Mouse (Mus musculus): ENCODE measurements around the gene Nck1.

The Nck1 gene

GRCm38 (mm10) chr9:100534686-100535085 lies 11.2 kb downstream of the Nck1 start:
- DNase-seq = no peak

- no peak for DNase-seq
Measured at GRCm38 (mm10) chr9:100532847-100533505, 13.0 kb downstream of the Nck1 start.

GRCm38 (mm10) chr9:100531296-100531695 lies 14.6 kb downstream of the Nck1 start:
- no peak for DNase-seq

- no peak for DNase-seq
Measured at GRCm38 (mm10) chr9:100525225-100525624, 20.7 kb downstream of the Nck1 start.

GRCm38 (mm10) chr9:100522029-100522428 lies 23.9 kb downstream of the Nck1 start:
- DNase-seq = no peak

GRCm38 (mm10) chr9:100520586-100520985 lies 25.3 kb downstream of the Nck1 start:
- DNase-seq = no peak

- no peak for DNase-seq
Measured at GRCm38 (mm10) chr9:100520012-100520411, 25.9 kb downstream of the Nck1 start.

GRCm38 (mm10) chr9:100507581-100507980 lies 38.4 kb downstream of the Nck1 start:
- no peak for DNase-seq

GRCm38 (mm10) chr9:100506652-100507051 lies 39.3 kb downstream of the Nck1 start:
- no peak for DNase-seq

GRCm38 (mm10) chr9:100505498-100505897 lies 40.4 kb downstream of the Nck1 start:
- DNase-seq = no peak

- DNase-seq = no peak
Measured at GRCm38 (mm10) chr9:100493611-100494261, 52.2 kb downstream of the Nck1 start.

GRCm38 (mm10) chr9:100491424-100491823 lies 54.5 kb downstream of the Nck1 start:
- DNase-seq = no peak

GRCm38 (mm10) chr9:100488969-100489368 lies 57.0 kb downstream of the Nck1 start:
- DNase-seq = no peak

- DNase-seq = no peak
Measured at GRCm38 (mm10) chr9:100488056-100488713, 57.7 kb downstream of the Nck1 start.

- no peak for DNase-seq
Measured at GRCm38 (mm10) chr9:100486431-100486830, 59.5 kb downstream of the Nck1 start, which contains the start of gene Il20rb. Il20rb (minus strand) TSS chr9:100486788.

- no peak for DNase-seq
Measured at GRCm38 (mm10) chr9:100483318-100483717, 62.6 kb downstream of the Nck1 start.

GRCm38 (mm10) chr9:100481626-100482025 lies 64.3 kb downstream of the Nck1 start:
- DNase-seq = no peak

GRCm38 (mm10) chr9:100474056-100474455 lies 71.9 kb downstream of the Nck1 start:
- no peak for DNase-seq

- DNase-seq = no peak
Measured at GRCm38 (mm10) chr9:100473361-100473760, 72.6 kb downstream of the Nck1 start.

GRCm38 (mm10) chr9:100472931-100473330 lies 73.0 kb downstream of the Nck1 start:
- no peak for DNase-seq

GRCm38 (mm10) chr9:100471605-100471953 lies 74.4 kb downstream of the Nck1 start:
- DNase-seq = no peak

- DNase-seq = no peak
Measured at GRCm38 (mm10) chr9:100470936-100471604, 74.9 kb downstream of the Nck1 start.

- no peak for DNase-seq
Measured at GRCm38 (mm10) chr9:100470228-100470627, 75.7 kb downstream of the Nck1 start.

- DNase-seq = no peak
Measured at GRCm38 (mm10) chr9:100469681-100470080, 76.3 kb downstream of the Nck1 start.

Data from thymus, adult 18-20 months (tissue).